In the genomic region with DNA sequence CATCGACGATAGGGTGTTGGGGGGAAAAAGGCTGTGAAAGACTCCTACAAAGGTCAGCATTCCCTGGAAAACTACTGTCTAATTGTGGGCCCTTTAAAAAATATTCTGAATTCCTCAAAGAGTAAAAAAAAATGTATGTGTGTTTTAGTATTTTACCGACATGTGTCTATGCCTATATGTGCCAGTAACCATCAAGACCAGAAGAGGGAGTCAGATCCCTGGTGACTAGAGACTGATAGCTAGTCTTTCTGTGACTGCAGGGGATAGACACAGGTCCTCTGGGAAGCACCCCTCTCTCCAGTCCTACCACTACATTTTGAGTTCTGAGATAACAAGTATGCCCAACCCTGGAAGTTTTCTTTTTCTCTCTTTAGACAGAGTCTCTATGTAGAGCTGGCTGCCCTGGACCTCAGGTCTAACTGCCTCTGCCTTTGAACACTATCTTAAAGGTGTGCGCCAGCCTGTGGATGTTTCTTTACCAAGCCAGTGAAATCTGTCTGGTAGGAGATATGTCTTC, we compare ENCODE assay signal across 8 mouse cellular contexts. TPM values are rescaled to one million over a fixed set of nuclear protein-coding genes. Genes with fewer than 3 reads are reported as not detected.
A peak's percentile ranks its signal among the peaks of the same experiment; 100 is the strongest.
DNase-seq lines count a peak whose midpoint lies in the region; ATAC-seq lines count a peak whose summit lies in the region.

No protein-coding gene starts in this region.

- peak overlapping the region; percentile 66 for H3K4me2 ChIP-seq in intestine, embryonic 16.5 days (ENCODE audit: low read depth, low read length)
- peak overlapping the region; percentile 70 for H3K4me2 ChIP-seq in neural tube, embryonic 15.5 days

- no peaks in the 10 kb centered on the region for H3K36me3 ChIP-seq in intestine, embryonic 16.5 days (ENCODE audit: control insufficient read depth, insufficient read depth, low read length)
- no peaks in the 10 kb centered on the region for H3K36me3 ChIP-seq in neural tube, embryonic 15.5 days

- peak; percentile 33 for DNase-seq in embryo, embryonic 10.5 days (ENCODE audit: low spot score)
- no peak for DNase-seq in embryo, embryonic 11 days
- peak; percentile 36 for DNase-seq in thymus, postnatal 14 days
- no peak for DNase-seq in thymus, postnatal 10 days (ENCODE audit: low spot score in 2 of 2)
- DNase-seq in left cerebral cortex, postnatal 25 days (ENCODE audit: low spot score in 2 of 2): no peak
- DNase-seq in cerebellum, postnatal 36 days: no peak

- intact Hi-C loops in left cerebral cortex, postnatal 25 days (cut with DNase I): loop anchor here (5.0 kb wide), 1 partner anchor 194 kb away; no protein-coding TSS in a partner anchor

- peak overlapping the region; percentile 71 for H3K4me3 ChIP-seq in intestine, embryonic 16.5 days (ENCODE audit: low read length)
- peak overlapping the region; percentile 66 for H3K4me3 ChIP-seq in neural tube, embryonic 15.5 days (replicated peaks)

- peak overlapping the region; percentile 74 for H3K9ac ChIP-seq in intestine, embryonic 16.5 days (ENCODE audit: low read depth, low read length)
- peak overlapping the region; percentile 65; the same call in 1 of the 2 replicates for H3K9ac ChIP-seq in neural tube, embryonic 15.5 days (replicated peaks)

- H3K4me1 ChIP-seq in intestine, embryonic 16.5 days (ENCODE audit: control insufficient read depth, insufficient read depth, low read length): peaks cover 11% of the 10 kb centered on the region
- H3K4me1 ChIP-seq in neural tube, embryonic 15.5 days: peaks cover 35% of the 10 kb centered on the region

- H3K27me3 ChIP-seq in intestine, embryonic 16.5 days (replicated peaks; ENCODE audit: control insufficient read depth, insufficient read depth, low read length): no peaks in the 10 kb centered on the region
- H3K27me3 ChIP-seq in neural tube, embryonic 15.5 days (replicated peaks): no peaks in the 10 kb centered on the region

- H3K27ac ChIP-seq in intestine, embryonic 16.5 days (ENCODE audit: low read length): peak overlapping the region; percentile 82; the same call in 1 of the 2 replicates
- H3K27ac ChIP-seq in neural tube, embryonic 15.5 days (replicated peaks): peak overlapping the region; percentile 83

- no peaks in the 10 kb centered on the region for H3K9me3 ChIP-seq in intestine, embryonic 16.5 days (ENCODE audit: control insufficient read depth, low read length)
- H3K9me3 ChIP-seq in neural tube, embryonic 15.5 days (replicated peaks): no peaks in the 10 kb centered on the region

- ATAC-seq in intestine, embryonic 16.5 days: no peak
- no peak for ATAC-seq in neural tube, embryonic 15.5 days (ENCODE audit: low FRiP score)

- 29% methylated on average over 4 of the region's 4 CpGs for WGBS in intestine, embryonic 16.5 days
- WGBS in neural tube, embryonic 15.5 days: 37% methylated on average over 4 of the region's 4 CpGs

RNA-seq across cellular contexts. Expression of gene Nop10, which starts 1.1 kb away (rescaled TPM):
- 214 and 238 TPM in 2 replicates for polyA plus RNA-seq in intestine, embryonic 16.5 days (2015; fragmentation: Nextera tagmentation; extraction: Ambion mirVana)
- polyA plus RNA-seq in neural tube, embryonic 15.5 days (2015; fragmentation: Nextera tagmentation; extraction: Ambion mirVana): 205 and 216 TPM in 2 replicates
- 10 to 100 TPM; 50.4 to 55.0 TPM for total RNA-seq in left cerebral cortex, postnatal 25 days (2021)

RNA-seq across cellular contexts. Expression of gene Slc12a6, which starts 2.8 kb away (rescaled TPM):
- polyA plus RNA-seq in intestine, embryonic 16.5 days (2015; fragmentation: Nextera tagmentation; extraction: Ambion mirVana): 11.9 and 14.9 TPM in 2 replicates
- polyA plus RNA-seq in neural tube, embryonic 15.5 days (2015; fragmentation: Nextera tagmentation; extraction: Ambion mirVana): 15.1 and 15.2 TPM in 2 replicates
- 100 to 1,000 TPM; 119 to 130 TPM for total RNA-seq in left cerebral cortex, postnatal 25 days (2021)

RNA-seq across cellular contexts. Expression of gene Gm21985, which starts 3.3 kb away (rescaled TPM):
- polyA plus RNA-seq in intestine, embryonic 16.5 days (2015; fragmentation: Nextera tagmentation; extraction: Ambion mirVana): not detected in 2 replicates
- polyA plus RNA-seq in neural tube, embryonic 15.5 days (2015; fragmentation: Nextera tagmentation; extraction: Ambion mirVana): not detected in 2 replicates
- total RNA-seq in left cerebral cortex, postnatal 25 days (2021): 1 to 10 TPM; 4.1 to 4.4 TPM

RNA-seq across cellular contexts. Expression of gene Nutm1, which starts 3.7 kb away (rescaled TPM):
- 0.04 TPM in 1 of 2 replicates, not detected in the other for polyA plus RNA-seq in intestine, embryonic 16.5 days (2015; fragmentation: Nextera tagmentation; extraction: Ambion mirVana)
- polyA plus RNA-seq in neural tube, embryonic 15.5 days (2015; fragmentation: Nextera tagmentation; extraction: Ambion mirVana): not detected in 2 replicates
- under 1 TPM in 1 of 2 experiments, not detected in 1; 0.09 TPM for total RNA-seq in left cerebral cortex, postnatal 25 days (2021)

RNA-seq across cellular contexts. Expression of gene Lpcat4, which starts 23.6 kb away (rescaled TPM):
- 19.9 and 22.6 TPM in 2 replicates for polyA plus RNA-seq in intestine, embryonic 16.5 days (2015; fragmentation: Nextera tagmentation; extraction: Ambion mirVana)
- 26.7 and 27.8 TPM in 2 replicates for polyA plus RNA-seq in neural tube, embryonic 15.5 days (2015; fragmentation: Nextera tagmentation; extraction: Ambion mirVana)
- 100 to 1,000 TPM; 135 to 158 TPM for total RNA-seq in left cerebral cortex, postnatal 25 days (2021)

Comparison
In these comparisons a context has a peak if more than half of its experiments do, and no peak if none do; other contexts are left out.
1. DNase-seq: peak in embryo, embryonic 10.5 days (single experiment) and thymus, postnatal 14 days (single experiment); none in embryo, embryonic 11 days (single experiment), thymus, postnatal 10 days (0 of 2), left cerebral cortex, postnatal 25 days (0 of 2) and cerebellum, postnatal 36 days (0 of 2).